Mouse (Mus musculus) heart, postnatal 0 days (tissue): ENCODE data around the gene Tmprss6. TPM values are rescaled to one million over a fixed set of nuclear protein-coding genes. Genes with fewer than 3 reads are reported as not detected.

Experiments used
- ATAC-seq: fragments of 200-750 bp; cut with Nextera tagmentation; 2 replicates; pipeline ENCODE4 v1.8.0; 2017; ENCODE audit warnings: low read depth, moderate number of reproducible peaks, moderate library complexity; ENCODE audit not compliant: insufficient read depth
- DNase-seq: peaks from one replicate; pipeline ENCODE4 v3.0.0-alpha.2; 2016; ENCODE audit warnings: low spot score
- H3K27ac ChIP-seq: fragments of 300-500 bp; sonication (generic); 2 replicates; pipeline ENCODE4 v1.5.1; 2014; ENCODE audit warnings: low read depth, mild to moderate bottlenecking
- H3K27me3 ChIP-seq: fragments of 300-500 bp; sonication (generic); 2 replicates; pipeline ENCODE4 v1.6.1; 2014; ENCODE audit warnings: low read length, mixed read lengths; ENCODE audit not compliant: control insufficient read depth, insufficient read depth
- H3K36me3 ChIP-seq: fragments of 300-500 bp; sonication (generic); replicated peaks from 2 replicates; pipeline ENCODE4 v1.6.1; 2014; ENCODE audit warnings: low read length, mixed read lengths; ENCODE audit not compliant: control insufficient read depth, insufficient read depth
- H3K4me1 ChIP-seq: fragments of 300-500 bp; sonication (generic); 2 replicates; pipeline ENCODE4 v1.6.1; 2014; ENCODE audit warnings: antibody characterized with exemption; ENCODE audit not compliant: control insufficient read depth, insufficient read depth
- H3K4me2 ChIP-seq: fragments of 300-500 bp; sonication (generic); 2 replicates; pipeline ENCODE4 v1.6.1; 2014; ENCODE audit warnings: low read depth, mild to moderate bottlenecking, low read length, moderate library complexity
- H3K4me3 ChIP-seq: fragments of 300-500 bp; sonication (generic); 2 replicates; pipeline ENCODE4 v1.5.1; 2014; ENCODE audit warnings: low read depth, low read length
- H3K9ac ChIP-seq: fragments of 300-500 bp; sonication (generic); replicated peaks from 2 replicates; pipeline ENCODE4 v1.6.1; 2014; ENCODE audit warnings: low read depth, low read length, mixed read lengths
- H3K9me3 ChIP-seq: fragments of 300-500 bp; sonication (generic); replicated peaks from 2 replicates; pipeline ENCODE4 v1.6.1; 2016; ENCODE audit warnings: low read length; ENCODE audit not compliant: control insufficient read depth
- CTCF ChIP-seq: IDR thresholded peaks from 2 replicates; pipeline ENCODE4 v1.5.1; 2016; ENCODE audit warnings: antibody characterized with exemption, control low read depth, low read depth
- EP300 ChIP-seq: IDR thresholded peaks from 2 replicates; pipeline ENCODE4 v1.6.1; 2016; ENCODE audit warnings: antibody characterized with exemption, low read depth
- WGBS: fragments of 180-500 bp; shearing (Covaris S2); extraction: QIAGEN DNeasy Blood & Tissue Kit; methylation state at CpG from one replicate; pipeline ENCODE4 v1.1.7; 2014; 5-methylcytosine and 5-hydroxymethylcytosine counted together
- polyA plus RNA-seq: library from polyadenylated mRNA; unstranded; fragments of >200 nt; fragmentation: Nextera tagmentation; extraction: Ambion mirVana; gene quantifications from 2 replicates; pipeline ENCODE4 v1.2.1, GENCODE M21; 2015
- total RNA-seq: library from RNA; depleted of rRNA; stranded (reverse); fragments of >200 nt; gene quantifications from 2 replicates; pipeline ENCODE4 v1.2.3, GENCODE M21; 2014; ENCODE audit warnings: low replicate concordance; rRNA removed

Gene Tmprss6
- total and polyA plus RNA-seq, 2 experiments from 2014 or later, result 0.49 TPM; not detected in 1

DNA sequence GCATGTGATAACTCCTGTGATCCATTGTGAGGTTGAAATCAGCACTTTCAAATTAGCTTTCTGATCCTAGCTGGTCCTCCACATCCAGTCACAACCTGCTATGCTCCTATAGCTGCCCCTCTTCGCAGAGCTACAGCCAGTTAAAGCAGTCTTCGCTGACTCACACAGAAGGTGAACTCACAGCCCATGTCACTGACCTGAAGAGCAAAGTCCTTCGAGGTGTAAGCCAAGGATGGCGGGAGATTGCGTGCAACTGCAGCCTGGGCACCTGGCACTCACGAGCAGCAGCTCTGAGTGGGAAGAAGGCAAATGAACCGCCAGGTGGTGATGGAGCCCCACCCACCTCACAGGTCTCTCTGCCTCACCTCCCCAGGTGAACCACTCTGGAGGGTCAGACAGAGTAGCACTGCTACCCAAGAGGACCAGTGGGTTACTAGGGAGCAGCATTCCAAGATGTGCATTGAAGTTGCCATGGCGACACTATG is 72.9 kb downstream of the Tmprss6 start, which contains the start of gene Tex33:
Tex33 (minus strand) TSS at position 435 of the 485 bp plus-strand sequence.
- Histone ChIP-seq H3K4me2 (no peak within 1 kb of the TSS), H3K27me3 (no peaks in the 10 kb centered on the region), H3K36me3 (no peaks in the 10 kb centered on the region; the same call in 1 of the 2 replicates), H3K4me1 (no peaks in the 10 kb centered on the region), H3K9ac (no peak within 1 kb of the TSS), H3K9me3 (no peaks in the 10 kb centered on the region), H3K27ac (no peak within 1 kb of the TSS), H3K4me3 (no peak within 1 kb of the TSS)
- WGBS, result 83% methylated on average over 8 of the region's 8 CpGs
- no peak for TF ChIP-seq CTCF
- TF ChIP-seq EP300, result no peak
- ATAC-seq (no peak), DNase-seq (no peak)

DNA sequence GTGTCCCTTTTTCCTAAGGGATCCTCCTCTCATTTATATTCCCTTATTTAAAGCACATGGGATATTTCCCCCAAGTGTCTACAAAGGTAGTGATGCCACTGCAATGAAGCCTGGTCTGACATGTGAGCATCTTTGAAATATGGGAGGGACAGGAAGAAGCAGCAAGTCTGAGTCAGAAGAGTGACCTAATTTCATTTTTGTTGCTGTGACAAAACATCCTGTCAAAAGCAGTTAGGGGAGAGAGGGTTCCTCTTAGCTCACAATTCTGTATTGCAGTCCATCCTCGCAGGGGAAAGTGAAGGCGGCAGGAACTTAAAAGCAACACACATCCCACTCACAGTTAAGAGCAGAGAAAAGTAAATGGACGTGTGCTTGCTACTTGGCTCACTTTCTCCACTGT is 77.6 kb downstream of the Tmprss6 start:
- Histone ChIP-seq H3K9me3 (no peaks in the 10 kb centered on the region), H3K4me3 (no peak overlapping the region), H3K36me3 (no peaks in the 10 kb centered on the region), H3K9ac (no peak overlapping the region), H3K27me3 (no peaks in the 10 kb centered on the region), H3K4me2 (no peak overlapping the region), H3K27ac (no peak overlapping the region), H3K4me1 (no peaks in the 10 kb centered on the region)
- DNase-seq (no peak), ATAC-seq (no peak)
- TF ChIP-seq EP300 (no peak), CTCF (no peak)
- 73% methylated on average over 3 of the region's 3 CpGs for WGBS

Other genes starting within 250 kb of the Tmprss6 start
- gene Ncf4, start 223.8 kb downstream of the Tmprss6 start, total RNA-seq, result 1.3 and 2.3 TPM in 2 replicates
- gene Ncf4, start 223.8 kb downstream of the Tmprss6 start, polyA plus RNA-seq, result 1.5 and 2.2 TPM in 2 replicates
- gene Csf2rb2, start 162.9 kb downstream of the Tmprss6 start, total RNA-seq, result 0.50 and 6.0 TPM in 2 replicates
- gene Csf2rb2, start 162.9 kb downstream of the Tmprss6 start, polyA plus RNA-seq, result 0.19 and 0.23 TPM in 2 replicates
- gene Csf2rb, start 142.9 kb downstream of the Tmprss6 start, total RNA-seq, result 3.5 and 3.7 TPM in 2 replicates
- gene Csf2rb, start 142.9 kb downstream of the Tmprss6 start, polyA plus RNA-seq, result 0.77 and 0.79 TPM in 2 replicates
- not detected in 2 replicates for gene Tex33, start 72.7 kb downstream of the Tmprss6 start, total RNA-seq
- gene Tex33, start 72.7 kb downstream of the Tmprss6 start, polyA plus RNA-seq, result not detected in 2 replicates
- 42.4 and 50.9 TPM in 2 replicates for gene Tst, start 62.7 kb downstream of the Tmprss6 start, total RNA-seq
- 21.9 and 22.0 TPM in 2 replicates for gene Tst, start 62.7 kb downstream of the Tmprss6 start, polyA plus RNA-seq
- gene Mpst, start 62.2 kb downstream of the Tmprss6 start, total RNA-seq, result 40.0 and 52.2 TPM in 2 replicates
- 1.1 and 1.2 TPM in 2 replicates for gene Mpst, start 62.2 kb downstream of the Tmprss6 start, polyA plus RNA-seq
- gene Kctd17, start 40.1 kb downstream of the Tmprss6 start, total RNA-seq, result 38.4 and 49.8 TPM in 2 replicates
- 15.7 and 17.8 TPM in 2 replicates for gene Kctd17, start 40.1 kb downstream of the Tmprss6 start, polyA plus RNA-seq
- 0.12 TPM in 1 of 2 replicates, not detected in the other for gene Il2rb, start 26.6 kb upstream of the Tmprss6 start, total RNA-seq
- 0.08 TPM in 2 replicates for gene Il2rb, start 26.6 kb upstream of the Tmprss6 start, polyA plus RNA-seq
- gene C1qtnf6, start 62.8 kb upstream of the Tmprss6 start, total RNA-seq, result 22.1 and 23.0 TPM in 2 replicates
- 27.4 and 29.9 TPM in 2 replicates for gene C1qtnf6, start 62.8 kb upstream of the Tmprss6 start, polyA plus RNA-seq
- 0.04 TPM in 1 of 2 replicates, not detected in the other for gene Sstr3, start 76.1 kb upstream of the Tmprss6 start, total RNA-seq
- 0.12 and 0.19 TPM in 2 replicates for gene Sstr3, start 76.1 kb upstream of the Tmprss6 start, polyA plus RNA-seq
- gene Rac2, start 104.1 kb upstream of the Tmprss6 start, total RNA-seq, result 3.1 and 6.5 TPM in 2 replicates
- 4.0 and 5.6 TPM in 2 replicates for gene Rac2, start 104.1 kb upstream of the Tmprss6 start, polyA plus RNA-seq
- 4.3 and 6.0 TPM in 2 replicates for gene Cyth4, start 128.4 kb upstream of the Tmprss6 start, total RNA-seq
- gene Cyth4, start 128.4 kb upstream of the Tmprss6 start, polyA plus RNA-seq, result 2.8 and 3.1 TPM in 2 replicates